Mouse (Mus musculus) liver, embryonic 14.5 days (tissue): ENCODE measurements around the gene Fpr3. TPM values are rescaled to one million over a fixed set of nuclear protein-coding genes. Genes with fewer than 3 reads are reported as not detected.

Experiments used
- ATAC-seq: fragments of 200-750 bp; cut with Nextera tagmentation; 2 replicates; pipeline ENCODE4 v1.8.0; 2017; ENCODE audit warnings: moderate number of reproducible peaks, mild to moderate bottlenecking, moderate library complexity; ENCODE audit not compliant: insufficient read depth
- DNase-seq, 3 experiments: peaks; one replicate each; pipeline ENCODE4 v3.0.0-alpha.2; 2012 to 2013; ENCODE audit warnings: low read depth in 3 of 3, low spot score in 3 of 3
- H3K27ac ChIP-seq: fragments of 300-500 bp; sonication (generic); 2 replicates; pipeline ENCODE4 v1.5.1; 2014; ENCODE audit warnings: moderate library complexity, mild to moderate bottlenecking, control low read depth, inconsistent platforms
- H3K27me3 ChIP-seq: fragments of 300-500 bp; sonication (generic); 2 replicates; pipeline ENCODE4 v1.6.1; 2014; ENCODE audit warnings: mild to moderate bottlenecking, low read length, moderate library complexity; ENCODE audit not compliant: control insufficient read depth, insufficient read depth
- H3K36me3 ChIP-seq: fragments of 300-500 bp; sonication (generic); replicated peaks from 2 replicates; pipeline ENCODE4 v1.6.1; 2014; ENCODE audit warnings: low read depth; ENCODE audit not compliant: control insufficient read depth, insufficient read depth
- H3K4me1 ChIP-seq, 2 experiments: fragments of 200-500 bp in 1 of 2; fragments of 300-500 bp in 1 of 2; sonication (generic) in 1 of 2; replicated peaks; 2 replicates each; pipeline ENCODE4 v1.6.1; 2012 to 2014; ENCODE audit warnings: antibody characterized with exemption in 1 of 2, inconsistent platforms in 1 of 2, low read length in 1 of 2; ENCODE audit not compliant: control insufficient read depth in 2 of 2, insufficient read depth in 2 of 2
- H3K4me2 ChIP-seq: fragments of 300-500 bp; sonication (generic); 2 replicates; pipeline ENCODE4 v1.6.1; 2014; ENCODE audit warnings: low read depth, mild to moderate bottlenecking, control low read depth, moderate library complexity
- H3K4me3 ChIP-seq, 2 experiments: fragments of 200-500 bp in 1 of 2; fragments of 300-500 bp in 1 of 2; sonication (generic) in 1 of 2; 2 replicates each; pipeline ENCODE4 v1.5.1; 2012 to 2014; ENCODE audit warnings: low read depth in 2 of 2, low read length in 2 of 2, mild to moderate bottlenecking in 2 of 2, control low read depth in 1 of 2, inconsistent platforms in 1 of 2, moderate library complexity in 1 of 2; ENCODE audit not compliant: insufficient read depth in 1 of 2
- H3K9ac ChIP-seq: fragments of 300-500 bp; sonication (generic); replicated peaks from 2 replicates; pipeline ENCODE4 v1.6.1; 2014; ENCODE audit warnings: mild to moderate bottlenecking, control low read depth, moderate library complexity
- H3K9me3 ChIP-seq: fragments of 300-500 bp; sonication (generic); 2 replicates; pipeline ENCODE4 v1.6.1; 2016; ENCODE audit warnings: low read length, mixed read lengths; ENCODE audit not compliant: control insufficient read depth
- CTCF ChIP-seq: IDR thresholded peaks from 2 replicates; pipeline ENCODE4 v1.5.1; 2016; ENCODE audit warnings: antibody characterized with exemption, low read depth, control low read depth
- EP300 ChIP-seq: IDR thresholded peaks from 2 replicates; pipeline ENCODE4 v1.6.1; 2016; ENCODE audit warnings: antibody characterized with exemption, low read depth
- WGBS: fragments of 180-500 bp; shearing (Covaris S2); extraction: QIAGEN DNeasy Blood & Tissue Kit; methylation state at CpG from one replicate; pipeline ENCODE4 v1.1.7; 2014; ENCODE audit not compliant: insufficient replicate concordance; 5-methylcytosine and 5-hydroxymethylcytosine counted together
- polyA plus RNA-seq, 2 experiments: library from polyadenylated mRNA; depleted of rRNA in 1 of 2; stranded (reverse) in 1 of 2; unstranded in 1 of 2; fragments of >200 nt; fragmentation: Nextera tagmentation in 1 of 2; extraction: Ambion mirVana in 1 of 2; gene quantifications; 2 replicates each; pipeline versions ENCODE4 v1.2.1 to v1.2.3; 2012 to 2014

Fpr3 gene
- polyA plus RNA-seq, 2 experiments = not detected

DNA sequence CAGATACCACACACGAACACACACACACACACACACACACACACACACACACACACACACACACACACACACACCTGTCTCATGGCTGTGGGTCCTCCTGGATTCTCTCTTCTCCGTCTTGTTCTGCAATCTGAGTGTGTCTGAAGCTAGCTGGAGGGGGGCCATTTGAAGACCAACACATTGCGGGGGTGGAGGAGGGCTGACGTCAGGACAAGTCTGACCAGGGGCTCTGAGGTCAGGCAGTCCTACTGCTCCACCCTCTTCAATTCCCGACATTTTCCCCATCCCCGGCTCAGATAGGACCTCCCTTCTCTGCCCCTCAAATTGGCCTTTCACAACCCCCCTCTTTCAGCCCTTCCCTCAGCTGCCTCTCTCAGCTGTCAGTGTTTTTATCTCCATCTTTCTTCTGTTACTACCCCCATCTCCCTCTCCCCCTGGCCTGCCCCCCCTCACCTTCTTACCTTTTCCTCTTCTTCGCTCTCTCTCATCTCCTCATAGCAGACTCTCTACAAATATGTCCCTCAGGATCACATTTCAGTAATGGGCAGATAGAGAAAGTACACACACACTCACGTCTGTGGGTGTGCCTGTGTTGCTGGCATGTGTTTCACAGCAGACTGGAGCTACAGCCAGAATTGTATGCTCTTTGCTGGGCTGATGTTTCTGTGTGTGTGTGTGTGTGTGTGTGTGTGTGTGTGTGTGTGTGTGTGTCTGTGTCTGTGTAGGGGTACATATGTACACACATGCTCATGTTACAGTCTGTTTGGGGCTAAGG, 32.4 kb upstream of the Fpr3 start, which contains the start of gene Has1:
TSS of gene Has1 (minus strand) at position 142 of the 775 bp plus-strand sequence.
- no peak within 1 kb of the TSS for H3K4me2 ChIP-seq
- H3K4me3 ChIP-seq = no peak within 1 kb of the TSS
- H3K36me3 ChIP-seq = no peaks in the 10 kb centered on the region
- peaks cover 3% of the 10 kb centered on the region for H3K27me3 ChIP-seq
- 43% methylated on average over 8 of the region's 8 CpGs for WGBS
- H3K9me3 ChIP-seq = no peaks in the 10 kb centered on the region
- no peak for DNase-seq
- H3K27ac ChIP-seq = no peak within 1 kb of the TSS
- H3K9ac ChIP-seq = no peak within 1 kb of the TSS
- TF ChIP-seq CTCF (no peak), EP300 (no peak)
- H3K4me1 ChIP-seq = no peaks in the 10 kb centered on the region
- no peak for ATAC-seq

DNA sequence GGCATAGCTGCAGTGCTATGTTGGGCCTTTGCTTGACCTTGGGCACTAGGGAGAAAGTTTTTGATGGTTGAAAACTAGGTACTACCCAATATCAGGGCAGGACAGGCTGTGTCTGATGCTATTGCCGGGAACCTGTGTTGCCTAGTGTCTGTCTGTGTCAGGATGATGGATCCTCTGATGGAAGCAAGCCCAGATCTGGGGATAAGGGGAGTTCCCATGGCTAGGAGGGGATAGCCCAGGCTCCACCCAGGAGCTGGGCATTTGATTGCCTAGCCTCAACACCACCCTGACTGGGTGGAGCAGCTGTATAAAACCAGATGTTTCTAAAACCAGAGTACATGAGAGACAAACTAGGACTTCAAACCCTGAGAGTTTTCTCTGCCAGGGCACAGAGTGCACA, 31.0 kb upstream of the Fpr3 start:
- WGBS = 67% methylated on average over 1 of the region's 1 CpGs
- Histone ChIP-seq H3K9ac (no peak overlapping the region), H3K27me3 (no peaks in the 10 kb centered on the region), H3K4me1 (no peaks in the 10 kb centered on the region), H3K4me3 (no peak overlapping the region), H3K9me3 (no peaks in the 10 kb centered on the region), H3K27ac (no peak overlapping the region), H3K4me2 (no peak overlapping the region), H3K36me3 (no peaks in the 10 kb centered on the region)
- TF ChIP-seq CTCF (no peak), EP300 (no peak)
- no peak for DNase-seq
- no peak for ATAC-seq

GRCm38 (mm10) chr17:17857446-17857845, 30.2 kb upstream of the Fpr3 start:
- H3K9ac ChIP-seq = no peak overlapping the region
- no peaks in the 10 kb centered on the region for H3K36me3 ChIP-seq
- TF ChIP-seq EP300 = no peak
- TF ChIP-seq CTCF = no peak
- DNase-seq (no peak), ATAC-seq (no peak)
- H3K4me1 ChIP-seq = no peaks in the 10 kb centered on the region
- no peak overlapping the region for H3K4me3 ChIP-seq
- 50% methylated on average over 1 of the region's 1 CpGs for WGBS
- no peaks in the 10 kb centered on the region for H3K9me3 ChIP-seq
- no peaks in the 10 kb centered on the region for H3K27me3 ChIP-seq
- no peak overlapping the region for H3K27ac ChIP-seq
- no peak overlapping the region for H3K4me2 ChIP-seq

DNA sequence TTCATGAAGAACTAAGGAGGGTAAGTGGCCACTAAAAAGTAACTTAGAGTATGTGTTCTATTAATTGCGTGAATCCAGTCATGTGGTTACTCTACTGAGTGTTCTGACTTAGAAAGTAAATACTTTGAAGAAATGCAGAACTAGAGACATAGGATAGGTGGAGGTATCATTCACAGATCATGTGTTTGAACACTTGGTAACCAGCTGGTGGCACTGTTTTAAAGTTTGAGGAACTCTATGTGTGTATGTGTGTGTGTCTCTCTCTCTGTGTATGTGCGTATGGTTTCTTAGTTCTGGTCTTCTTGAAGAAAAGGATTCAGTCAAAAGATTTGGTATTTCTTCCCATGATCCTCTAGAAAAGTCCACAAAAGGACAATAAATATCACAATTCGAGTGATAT, 27.5 kb upstream of the Fpr3 start:
- H3K9me3 ChIP-seq = no peaks in the 10 kb centered on the region
- TF ChIP-seq CTCF = no peak
- TF ChIP-seq EP300 = no peak
- H3K9ac ChIP-seq = no peak overlapping the region
- no peak overlapping the region for H3K4me3 ChIP-seq
- no peak overlapping the region for H3K4me2 ChIP-seq
- no peaks in the 10 kb centered on the region for H3K27me3 ChIP-seq
- no peaks in the 10 kb centered on the region for H3K36me3 ChIP-seq
- no peak overlapping the region for H3K27ac ChIP-seq
- no peaks in the 10 kb centered on the region; a peak in 1 of 4 replicates for H3K4me1 ChIP-seq
- DNase-seq (no peak), ATAC-seq (no peak)
- WGBS = 52% methylated on average over 3 of the region's 3 CpGs

GRCm38 (mm10) chr17:17862360-17862759, 25.3 kb upstream of the Fpr3 start:
- DNase-seq (no peak), ATAC-seq (no peak)
- H3K9me3 ChIP-seq = no peaks in the 10 kb centered on the region
- H3K9ac ChIP-seq = no peak overlapping the region
- H3K4me3 ChIP-seq = no peak overlapping the region
- peaks cover 0 to 5% of the 10 kb centered on the region in 2 experiments; a peak in 3 of 4 replicates for H3K4me1 ChIP-seq
- no peaks in the 10 kb centered on the region for H3K27me3 ChIP-seq
- H3K27ac ChIP-seq = no peak overlapping the region
- no peak overlapping the region for H3K4me2 ChIP-seq
- TF ChIP-seq CTCF (no peak), EP300 (no peak)
- H3K36me3 ChIP-seq = no peaks in the 10 kb centered on the region
- WGBS = 33% methylated on average over 1 of the region's 1 CpGs
